Mouse (Mus musculus) liver, embryonic 16.5 days (tissue): Measurements from ENCODE around the gene Lactbl1. TPM values are rescaled to one million over a fixed set of nuclear protein-coding genes. Genes with fewer than 3 reads are reported as not detected.

ENCODE experiments used
- ATAC-seq: fragments of 200-750 bp; cut with Nextera tagmentation; 2 replicates; pipeline ENCODE4 v1.8.0; 2017; ENCODE audit warnings: low read depth, mild to moderate bottlenecking, moderate number of reproducible peaks, moderate library complexity
- H3K27ac ChIP-seq: fragments of 300-500 bp; sonication (generic); 2 replicates; pipeline ENCODE4 v1.5.1; 2014; ENCODE audit warnings: mild to moderate bottlenecking, low read length
- H3K27me3 ChIP-seq: fragments of 300-500 bp; sonication (generic); 2 replicates; pipeline ENCODE4 v1.6.1; 2014; ENCODE audit warnings: low read depth, low read length, mixed read lengths; ENCODE audit not compliant: control insufficient read depth, insufficient read depth
- H3K36me3 ChIP-seq: fragments of 300-500 bp; sonication (generic); 2 replicates; pipeline ENCODE4 v1.6.1; 2014; ENCODE audit warnings: mild to moderate bottlenecking; ENCODE audit not compliant: control insufficient read depth, insufficient read depth
- H3K4me1 ChIP-seq: fragments of 300-500 bp; sonication (generic); 2 replicates; pipeline ENCODE4 v1.6.1; 2014; ENCODE audit warnings: low read depth, low read length, mixed read lengths; ENCODE audit not compliant: control insufficient read depth
- H3K4me2 ChIP-seq: fragments of 300-500 bp; sonication (generic); 2 replicates; pipeline ENCODE4 v1.6.1; 2014; ENCODE audit warnings: low read depth, low read length, mixed read lengths
- H3K4me3 ChIP-seq: fragments of 300-500 bp; sonication (generic); 2 replicates; pipeline ENCODE4 v1.5.1; 2014; ENCODE audit warnings: low read depth, mild to moderate bottlenecking, low read length
- H3K9ac ChIP-seq: fragments of 300-500 bp; sonication (generic); 2 replicates; pipeline ENCODE4 v1.6.1; 2014; ENCODE audit warnings: low read depth, low read length
- H3K9me3 ChIP-seq: fragments of 300-500 bp; sonication (generic); replicated peaks from 2 replicates; pipeline ENCODE4 v1.6.1; 2016; ENCODE audit warnings: low read length; ENCODE audit not compliant: control insufficient read depth
- WGBS: fragments of 180-500 bp; shearing (Covaris S2); extraction: QIAGEN DNeasy Blood & Tissue Kit; methylation state at CpG from one replicate; pipeline ENCODE4 v1.1.7; 2014; ENCODE audit not compliant: insufficient replicate concordance; 5-methylcytosine and 5-hydroxymethylcytosine counted together
- polyA plus RNA-seq: library from polyadenylated mRNA; unstranded; fragments of >200 nt; fragmentation: Nextera tagmentation; extraction: Ambion mirVana; gene quantifications from 2 replicates; pipeline ENCODE4 v1.2.1, GENCODE M21; 2015

Gene Lactbl1
- polyA plus RNA-seq, 1 experiment from 2014 or later = not detected

- no peaks in the 10 kb centered on the region for H3K27me3 ChIP-seq
- H3K9ac ChIP-seq = no peak overlapping the region
- H3K9me3 ChIP-seq = no peaks in the 10 kb centered on the region
- H3K4me1 ChIP-seq = no peaks in the 10 kb centered on the region
- no peak overlapping the region for H3K4me3 ChIP-seq
- H3K36me3 ChIP-seq = no peaks in the 10 kb centered on the region
- WGBS = 21% methylated on average over 5 of the region's 6 CpGs
- no peak for ATAC-seq
- H3K4me2 ChIP-seq = no peak overlapping the region
- H3K27ac ChIP-seq = no peak overlapping the region
Observed at GRCm38 (mm10) chr4:136626590-136626989, 4.2 kb downstream of the Lactbl1 start.

DNA sequence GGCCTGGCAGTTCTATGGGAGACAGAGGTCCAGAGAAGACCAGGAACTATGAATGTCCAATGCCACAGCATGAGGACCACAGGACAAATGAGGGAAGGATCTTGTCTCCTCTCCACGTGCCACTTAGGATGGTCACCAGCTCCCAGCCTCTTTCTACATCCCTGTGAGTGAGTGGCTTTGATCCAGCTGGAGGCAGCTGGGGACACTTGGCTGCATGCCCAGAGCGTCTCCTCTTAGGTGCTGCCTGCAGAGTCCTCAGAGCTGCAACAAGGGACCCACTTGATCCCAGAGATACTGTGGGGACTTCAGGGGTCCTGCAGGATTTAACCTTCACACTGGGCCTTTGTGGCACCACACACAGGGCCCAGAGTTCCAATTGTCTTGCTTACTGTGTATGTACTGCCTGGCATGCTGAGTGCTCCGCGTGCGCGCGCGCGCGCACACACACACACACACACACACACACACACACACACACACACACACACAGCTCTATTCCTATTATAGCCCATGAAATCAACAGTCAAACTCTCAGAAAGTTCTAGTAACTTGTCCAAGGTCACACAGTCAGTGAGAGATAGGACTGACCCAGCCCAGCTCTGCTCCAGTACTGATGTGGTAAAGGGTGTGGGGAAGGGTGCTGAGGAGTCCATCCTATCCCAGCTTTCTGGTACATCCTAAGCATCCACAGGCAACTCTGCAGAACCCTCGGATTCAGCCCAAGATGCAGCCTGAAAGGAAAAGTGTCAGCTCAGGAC is 9.0 kb downstream of the Lactbl1 start:
- Histone ChIP-seq H3K4me1 (no peaks in the 10 kb centered on the region), H3K9ac (no peak overlapping the region), H3K4me3 (no peak overlapping the region), H3K4me2 (no peak overlapping the region), H3K27me3 (peaks cover under 1% of the 10 kb centered on the region; the same call in 1 of the 2 replicates), H3K27ac (no peak overlapping the region), H3K36me3 (no peaks in the 10 kb centered on the region), H3K9me3 (no peaks in the 10 kb centered on the region)
- WGBS = 78% methylated on average over 11 of the region's 11 CpGs
- ATAC-seq = no peak

- H3K4me2 ChIP-seq = no peak overlapping the region
- no peak for ATAC-seq
- peaks cover 26% of the 10 kb centered on the region for H3K27me3 ChIP-seq
- H3K4me1 ChIP-seq = no peaks in the 10 kb centered on the region; the same call in none of the 2 replicates
- no peak overlapping the region for H3K4me3 ChIP-seq
- no peak overlapping the region for H3K27ac ChIP-seq
- no peak overlapping the region for H3K9ac ChIP-seq
- H3K9me3 ChIP-seq = no peaks in the 10 kb centered on the region
- H3K36me3 ChIP-seq = no peaks in the 10 kb centered on the region
Observed at GRCm38 (mm10) chr4:136635995-136636394, 13.6 kb downstream of the Lactbl1 start.

DNA sequence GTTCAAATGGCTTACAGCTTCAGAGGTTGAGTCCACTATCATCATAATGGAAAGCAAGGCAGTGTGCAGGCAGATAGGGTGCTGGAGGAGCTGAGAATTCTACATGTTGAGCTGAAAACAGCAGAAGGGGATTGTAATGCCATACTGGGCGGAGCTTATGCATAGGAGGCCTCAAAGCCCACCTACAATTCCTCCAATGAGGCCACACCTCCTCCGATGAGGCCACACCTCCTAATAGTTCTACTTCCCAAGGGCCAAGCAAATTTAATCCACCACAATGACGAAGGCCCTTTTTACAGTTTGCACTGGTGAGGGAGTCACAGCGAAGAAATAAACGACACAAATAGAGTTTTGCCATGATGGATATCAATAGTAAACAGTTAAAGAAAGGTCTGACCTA is 14.1 kb downstream of the Lactbl1 start:
- WGBS = 40% methylated on average over 5 of the region's 5 CpGs
- no peak overlapping the region for H3K4me2 ChIP-seq
- peaks cover 26% of the 10 kb centered on the region for H3K27me3 ChIP-seq
- H3K4me1 ChIP-seq = no peaks in the 10 kb centered on the region; the same call in none of the 2 replicates
- H3K9me3 ChIP-seq = no peaks in the 10 kb centered on the region
- H3K27ac ChIP-seq = no peak overlapping the region
- ATAC-seq = no peak
- H3K36me3 ChIP-seq = no peaks in the 10 kb centered on the region
- no peak overlapping the region for H3K4me3 ChIP-seq
- no peak overlapping the region for H3K9ac ChIP-seq

GRCm38 (mm10) chr4:136636983-136637562 is 14.7 kb downstream of the Lactbl1 start:
- Histone ChIP-seq H3K27me3 (peaks cover 26% of the 10 kb centered on the region), H3K4me1 (no peaks in the 10 kb centered on the region; the same call in none of the 2 replicates), H3K9me3 (no peaks in the 10 kb centered on the region), H3K4me2 (peak overlapping the region; percentile 36), H3K36me3 (no peaks in the 10 kb centered on the region), H3K9ac (no peak overlapping the region), H3K4me3 (peak overlapping the region; percentile 41), H3K27ac (no peak overlapping the region)
- WGBS = 27% methylated on average over 37 of the region's 37 CpGs
- ATAC-seq = no peak

GRCm38 (mm10) chr4:136637563-136638229 is 15.3 kb downstream of the Lactbl1 start:
- Histone ChIP-seq H3K4me1 (no peaks in the 10 kb centered on the region; the same call in none of the 2 replicates), H3K27ac (no peak overlapping the region), H3K9me3 (no peaks in the 10 kb centered on the region), H3K36me3 (no peaks in the 10 kb centered on the region), H3K4me3 (peak overlapping the region; percentile 41), H3K4me2 (peak overlapping the region; percentile 36), H3K27me3 (peaks cover 26% of the 10 kb centered on the region), H3K9ac (no peak overlapping the region)
- 6% methylated on average over 69 of the region's 76 CpGs for WGBS
- no peak for ATAC-seq

GRCm38 (mm10) chr4:136638230-136638750 is 15.9 kb downstream of the Lactbl1 start:
- H3K4me2 ChIP-seq = no peak overlapping the region

DNA sequence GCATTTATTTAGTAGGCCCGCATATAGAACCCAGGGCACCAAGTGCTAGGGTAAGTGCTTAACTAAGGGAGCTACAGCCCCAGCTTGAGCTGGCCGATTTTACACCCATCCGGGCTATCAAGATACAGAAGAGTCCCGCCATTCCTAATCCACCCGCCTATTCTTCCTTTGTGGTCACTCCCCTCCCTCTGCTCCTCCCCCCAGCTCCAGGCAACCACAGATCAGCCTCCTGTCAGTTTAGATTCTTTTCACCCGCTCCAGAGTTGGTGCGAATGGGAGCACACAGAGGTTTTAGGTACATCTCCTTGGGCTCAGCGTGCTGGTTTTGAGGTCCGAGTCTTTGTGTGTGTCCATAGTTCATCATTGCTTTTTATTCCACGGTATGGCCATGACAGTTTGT is 16.5 kb downstream of the Lactbl1 start:
- Histone ChIP-seq H3K4me3 (no peak overlapping the region), H3K27me3 (peaks cover 26% of the 10 kb centered on the region), H3K4me1 (no peaks in the 10 kb centered on the region; the same call in none of the 2 replicates), H3K36me3 (no peaks in the 10 kb centered on the region), H3K9me3 (no peaks in the 10 kb centered on the region), H3K4me2 (no peak overlapping the region), H3K9ac (no peak overlapping the region), H3K27ac (no peak overlapping the region)
- 12% methylated on average over 10 of the region's 10 CpGs for WGBS
- no peak for ATAC-seq

More at GRCm38 (mm10) chr4:136638230-136638750, 15.9 kb downstream of the Lactbl1 start:
- ATAC-seq = no peak
- WGBS = 39% methylated on average over 7 of the region's 7 CpGs
- Histone ChIP-seq H3K27me3 (peaks cover 26% of the 10 kb centered on the region), H3K9ac (no peak overlapping the region), H3K4me3 (no peak overlapping the region), H3K36me3 (no peaks in the 10 kb centered on the region), H3K27ac (no peak overlapping the region), H3K4me1 (no peaks in the 10 kb centered on the region; the same call in none of the 2 replicates), H3K9me3 (no peaks in the 10 kb centered on the region)
